Mouse (Mus musculus) liver, postnatal 0 days (tissue): ENCODE data around the gene 2310034G01Rik.

Experiments
- CTCF ChIP-seq: sonication (generic); IDR thresholded peaks from 2 replicates; pipeline ENCODE4 v1.5.1; 2016; ENCODE audit warnings: antibody characterized with exemption, low read depth
- EP300 ChIP-seq: IDR thresholded peaks from 2 replicates; pipeline ENCODE4 v1.6.1; 2016; ENCODE audit warnings: antibody characterized with exemption, low read depth, mild to moderate bottlenecking

DNA sequence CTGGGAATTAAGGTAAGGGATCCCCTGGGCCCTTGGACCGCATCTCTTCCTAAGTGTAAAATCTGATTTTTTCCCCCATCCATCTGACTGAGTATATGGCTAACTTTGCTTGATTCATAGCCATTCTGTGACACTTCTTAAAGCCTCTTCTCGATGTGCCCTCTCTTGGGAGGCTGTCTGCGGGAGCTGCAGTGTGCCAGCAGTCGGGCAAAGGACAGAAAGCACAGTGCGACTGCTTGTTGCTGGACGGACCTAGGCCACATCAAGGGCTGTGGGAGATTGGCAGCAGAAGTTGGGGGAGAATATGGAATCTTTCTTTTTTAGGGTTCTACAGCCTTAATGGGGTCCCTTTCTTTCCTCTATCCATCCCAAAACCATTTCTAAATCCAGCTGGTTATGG lies 49.3 kb upstream of the 2310034G01Rik start:
- TF ChIP-seq CTCF (no peak), EP300 (no peak)
